Mouse (Mus musculus) neural tube, embryonic 13.5 days (tissue): ENCODE results near the gene Fam3b. TPM values are rescaled to one million over a fixed set of nuclear protein-coding genes. Genes with fewer than 3 reads are reported as not detected.

Source experiments
- ATAC-seq: fragments of 200-750 bp; cut with Nextera tagmentation; 2 replicates; pipeline ENCODE4 v1.8.0; 2017; ENCODE audit warnings: low read depth, mild to moderate bottlenecking, moderate TSS enrichment, moderate library complexity
- H3K27ac ChIP-seq: fragments of 300-500 bp; sonication (generic); replicated peaks from 2 replicates; pipeline ENCODE4 v1.5.1; 2015; ENCODE audit warnings: moderate library complexity, mild to moderate bottlenecking, inconsistent platforms
- H3K27me3 ChIP-seq: fragments of 300-500 bp; sonication (generic); 2 replicates; pipeline ENCODE4 v1.6.1; 2015; ENCODE audit warnings: mild to moderate bottlenecking, inconsistent platforms
- H3K36me3 ChIP-seq: fragments of 300-500 bp; sonication (generic); 2 replicates; pipeline ENCODE4 v1.6.1; 2015; ENCODE audit warnings: mild to moderate bottlenecking, inconsistent platforms
- H3K4me1 ChIP-seq: fragments of 300-500 bp; sonication (generic); replicated peaks from 2 replicates; pipeline ENCODE4 v1.6.1; 2015; ENCODE audit warnings: inconsistent platforms
- H3K4me2 ChIP-seq: fragments of 300-500 bp; sonication (generic); 2 replicates; pipeline ENCODE4 v1.6.1; 2015; ENCODE audit warnings: inconsistent platforms, mild to moderate bottlenecking, moderate library complexity
- H3K4me3 ChIP-seq: fragments of 300-500 bp; sonication (generic); 2 replicates; pipeline ENCODE4 v1.5.1; 2015; ENCODE audit warnings: mild to moderate bottlenecking, inconsistent platforms
- H3K9ac ChIP-seq: fragments of 300-500 bp; sonication (generic); 2 replicates; pipeline ENCODE4 v1.6.1; 2015; ENCODE audit warnings: moderate library complexity, mild to moderate bottlenecking, inconsistent platforms
- H3K9me3 ChIP-seq: fragments of 300-500 bp; sonication (generic); 2 replicates; pipeline ENCODE4 v1.6.1; 2016; ENCODE audit warnings: inconsistent platforms
- WGBS: fragments of 180-500 bp; shearing (Covaris S2); methylation state at CpG from one replicate; pipeline ENCODE4 v1.1.7; 2015; 5-methylcytosine and 5-hydroxymethylcytosine counted together
- polyA plus RNA-seq: library from polyadenylated mRNA; unstranded; fragments of >200 nt; fragmentation: Nextera tagmentation; extraction: Ambion mirVana; gene quantifications from 2 replicates; pipeline ENCODE4 v1.2.1, GENCODE M21; 2015

The Fam3b gene
- polyA plus RNA-seq, 1 experiment from 2014 or later = not detected

GRCm38 (mm10) chr16:97438191-97438590, 76.4 kb downstream of the Fam3b start:
- ATAC-seq = no peak
- H3K4me2 ChIP-seq = no peak overlapping the region
- WGBS = 81% methylated on average over 3 of the region's 3 CpGs

GRCm38 (mm10) chr16:97437448-97438056, 77.1 kb downstream of the Fam3b start:
- no peak for ATAC-seq
- H3K27me3 ChIP-seq = no peaks in the 10 kb centered on the region
- no peak overlapping the region for H3K9ac ChIP-seq
- H3K9me3 ChIP-seq = no peaks in the 10 kb centered on the region
- no peak overlapping the region for H3K4me2 ChIP-seq
- no peak overlapping the region for H3K27ac ChIP-seq
- no peaks in the 10 kb centered on the region for H3K36me3 ChIP-seq
- no peak overlapping the region for H3K4me3 ChIP-seq
- 67% methylated on average over 1 of the region's 1 CpGs for WGBS
- no peaks in the 10 kb centered on the region for H3K4me1 ChIP-seq

More at GRCm38 (mm10) chr16:97438191-97438590, 76.4 kb downstream of the Fam3b start:
- H3K4me1 ChIP-seq = no peaks in the 10 kb centered on the region
- H3K9me3 ChIP-seq = no peaks in the 10 kb centered on the region
- H3K4me3 ChIP-seq = no peak overlapping the region
- H3K27ac ChIP-seq = no peak overlapping the region
- H3K9ac ChIP-seq = no peak overlapping the region
- H3K27me3 ChIP-seq = no peaks in the 10 kb centered on the region
- H3K36me3 ChIP-seq = no peaks in the 10 kb centered on the region

- no peak overlapping the region for H3K27ac ChIP-seq
- H3K9me3 ChIP-seq = no peaks in the 10 kb centered on the region
- H3K4me1 ChIP-seq = no peaks in the 10 kb centered on the region
- H3K4me2 ChIP-seq = no peak overlapping the region
- H3K9ac ChIP-seq = no peak overlapping the region
- ATAC-seq = no peak
- H3K27me3 ChIP-seq = no peaks in the 10 kb centered on the region
- H3K36me3 ChIP-seq = no peaks in the 10 kb centered on the region
- no peak overlapping the region for H3K4me3 ChIP-seq
- WGBS = 82% methylated on average over 2 of the region's 2 CpGs
These were observed 80.4 kb downstream of the Fam3b start for GRCm38 (mm10) chr16:97434206-97434605.

GRCm38 (mm10) chr16:97431328-97431727, 83.3 kb downstream of the Fam3b start:
- no peaks in the 10 kb centered on the region for H3K27me3 ChIP-seq
- 87% methylated on average over 4 of the region's 4 CpGs for WGBS
- H3K9me3 ChIP-seq = no peaks in the 10 kb centered on the region
- H3K4me1 ChIP-seq = no peaks in the 10 kb centered on the region
- H3K9ac ChIP-seq = no peak overlapping the region
- H3K4me2 ChIP-seq = no peak overlapping the region
- no peak for ATAC-seq
- H3K27ac ChIP-seq = no peak overlapping the region
- no peaks in the 10 kb centered on the region for H3K36me3 ChIP-seq
- no peak overlapping the region for H3K4me3 ChIP-seq

GRCm38 (mm10) chr16:97430091-97430490, 84.5 kb downstream of the Fam3b start:
- H3K4me2 ChIP-seq = no peak overlapping the region
- H3K4me3 ChIP-seq = no peak overlapping the region
- H3K36me3 ChIP-seq = no peaks in the 10 kb centered on the region
- H3K9ac ChIP-seq = no peak overlapping the region
- WGBS = 98% methylated on average over 4 of the region's 4 CpGs
- H3K9me3 ChIP-seq = no peaks in the 10 kb centered on the region
- no peak for ATAC-seq
- no peak overlapping the region for H3K27ac ChIP-seq
- no peaks in the 10 kb centered on the region for H3K27me3 ChIP-seq
- no peaks in the 10 kb centered on the region for H3K4me1 ChIP-seq

GRCm38 (mm10) chr16:97428026-97428425, 86.6 kb downstream of the Fam3b start:
- Histone ChIP-seq H3K4me3 (no peak overlapping the region), H3K9me3 (no peaks in the 10 kb centered on the region), H3K27me3 (no peaks in the 10 kb centered on the region), H3K27ac (no peak overlapping the region), H3K9ac (no peak overlapping the region), H3K4me1 (no peaks in the 10 kb centered on the region), H3K4me2 (no peak overlapping the region), H3K36me3 (no peaks in the 10 kb centered on the region)
- WGBS = 80% methylated on average over 3 of the region's 3 CpGs
- no peak for ATAC-seq

GRCm38 (mm10) chr16:97423627-97424026, 91.0 kb downstream of the Fam3b start:
- ATAC-seq = no peak
- Histone ChIP-seq H3K9ac (no peak overlapping the region), H3K4me3 (no peak overlapping the region), H3K27ac (no peak overlapping the region), H3K27me3 (no peaks in the 10 kb centered on the region), H3K9me3 (no peaks in the 10 kb centered on the region), H3K4me2 (no peak overlapping the region), H3K4me1 (no peaks in the 10 kb centered on the region), H3K36me3 (no peaks in the 10 kb centered on the region)
- WGBS = 84% methylated on average over 1 of the region's 1 CpGs

- H3K4me2 ChIP-seq = no peak overlapping the region
- no peak overlapping the region for H3K27ac ChIP-seq
- H3K9me3 ChIP-seq = no peaks in the 10 kb centered on the region
- no peak overlapping the region for H3K9ac ChIP-seq
- no peaks in the 10 kb centered on the region; the same call in 1 of the 2 replicates for H3K4me1 ChIP-seq
- no peak overlapping the region for H3K4me3 ChIP-seq
- 92% methylated on average over 6 of the region's 6 CpGs for WGBS
- H3K27me3 ChIP-seq = no peaks in the 10 kb centered on the region
- no peak for ATAC-seq
- H3K36me3 ChIP-seq = no peaks in the 10 kb centered on the region
These were observed 92.9 kb downstream of the Fam3b start for GRCm38 (mm10) chr16:97421671-97422070.

Other genes with a start within 250 kb of the Fam3b start
- gene Bace2, start 158.1 kb downstream of the Fam3b start, polyA plus RNA-seq = 4.7 and 6.0 TPM in 2 replicates
- 0.36 TPM in 1 of 2 replicates, not detected in the other for gene Mx1, start 51.9 kb downstream of the Fam3b start, polyA plus RNA-seq
- gene Tmprss2, start 96.4 kb upstream of the Fam3b start, polyA plus RNA-seq = 0.66 TPM in 1 of 2 replicates, not detected in the other
- gene Ripk4, start 249.0 kb upstream of the Fam3b start, polyA plus RNA-seq = 0.37 and 0.46 TPM in 2 replicates